Mouse (Mus musculus): Measurements from ENCODE around the gene Sdhb. TPM values are rescaled to one million over a fixed set of nuclear protein-coding genes. Genes with fewer than 3 reads are reported as not detected.

Gene Sdhb
- polyA plus RNA-seq, 2 experiments = 175 to 381 TPM

GRCm38 (mm10) chr4:140944961-140945442 is 16.0 kb upstream of the Sdhb start:
- no peak overlapping the region for H3K27ac ChIP-seq (replicated peaks; ENCODE audit: low read depth, low read length)
- H3K4me1 ChIP-seq (ENCODE audit: control insufficient read depth, insufficient read depth, low read length) = no peaks in the 10 kb centered on the region
- no peak overlapping the region for H3K9ac ChIP-seq (ENCODE audit: low read depth, low read length, severe bottlenecking)
- WGBS = 83% methylated on average over 5 of the region's 5 CpGs
- no peak overlapping the region for H3K4me3 ChIP-seq (replicated peaks; ENCODE audit: low read length)
- ATAC-seq (ENCODE audit: low FRiP score, low read depth) (no peak), DNase-seq (ENCODE audit: low spot score) (no peak)
- no peaks in the 10 kb centered on the region for H3K36me3 ChIP-seq (ENCODE audit: control insufficient read depth, insufficient read depth, low read length)
- no peak for TF ChIP-seq POLR2A (IDR thresholded peaks at IDR 0.05; ENCODE audit: borderline replicate concordance, extremely low read depth, insufficient read depth, insufficient read length)
- no peaks in the 10 kb centered on the region for H3K9me3 ChIP-seq (ENCODE audit: control insufficient read depth, low read length)
- no peaks in the 10 kb centered on the region for H3K27me3 ChIP-seq (ENCODE audit: control insufficient read depth, insufficient read depth, low read length)
- no peak overlapping the region for H3K4me2 ChIP-seq (replicated peaks; ENCODE audit: low read depth, low read length, severe bottlenecking)

DNA sequence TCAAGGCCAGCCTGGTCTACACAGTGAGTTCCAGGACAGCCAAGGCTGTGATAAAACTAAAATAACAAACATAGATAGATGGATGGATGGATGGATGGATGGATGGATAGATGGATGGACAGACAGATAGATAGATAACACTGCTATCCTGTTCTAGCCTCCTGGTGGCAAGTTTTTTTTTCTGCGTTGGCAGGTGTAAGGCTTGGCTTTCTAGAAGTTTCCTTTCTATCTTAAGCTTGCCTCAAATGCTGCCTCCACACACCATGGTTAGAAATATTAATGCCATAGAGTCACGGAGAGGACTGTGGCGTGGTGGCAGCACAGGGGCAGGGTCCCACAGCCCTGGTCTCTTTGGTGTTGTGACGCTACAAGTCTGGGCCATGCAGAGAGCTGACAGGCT is 15.4 kb upstream of the Sdhb start:
- H3K27me3 ChIP-seq (ENCODE audit: control insufficient read depth, insufficient read depth, low read length) = no peaks in the 10 kb centered on the region
- H3K36me3 ChIP-seq (ENCODE audit: control insufficient read depth, insufficient read depth, low read length) = no peaks in the 10 kb centered on the region
- no peak for TF ChIP-seq POLR2A (IDR thresholded peaks at IDR 0.05; ENCODE audit: borderline replicate concordance, extremely low read depth, insufficient read depth, insufficient read length)
- DNase-seq (ENCODE audit: low spot score) = no peak
- WGBS = 93% methylated on average over 4 of the region's 4 CpGs
- ATAC-seq (ENCODE audit: low FRiP score, low read depth) = no peak
- H3K27ac ChIP-seq (replicated peaks; ENCODE audit: low read depth, low read length) = no peak overlapping the region
- no peak overlapping the region for H3K4me3 ChIP-seq (replicated peaks; ENCODE audit: low read length)
- H3K4me2 ChIP-seq (replicated peaks; ENCODE audit: low read depth, low read length, severe bottlenecking) = no peak overlapping the region
- H3K9me3 ChIP-seq (ENCODE audit: control insufficient read depth, low read length) = no peaks in the 10 kb centered on the region
- no peak overlapping the region for H3K9ac ChIP-seq (ENCODE audit: low read depth, low read length, severe bottlenecking)
- no peaks in the 10 kb centered on the region for H3K4me1 ChIP-seq (ENCODE audit: control insufficient read depth, insufficient read depth, low read length)

- H3K4me1 ChIP-seq (ENCODE audit: control insufficient read depth, insufficient read depth, low read length) = no peaks in the 10 kb centered on the region
- H3K9me3 ChIP-seq (ENCODE audit: control insufficient read depth, low read length) = no peaks in the 10 kb centered on the region
- no peak for TF ChIP-seq POLR2A (IDR thresholded peaks at IDR 0.05; ENCODE audit: borderline replicate concordance, extremely low read depth, insufficient read depth, insufficient read length)
- no peak overlapping the region for H3K4me2 ChIP-seq (replicated peaks; ENCODE audit: low read depth, low read length, severe bottlenecking)
- H3K36me3 ChIP-seq (ENCODE audit: control insufficient read depth, insufficient read depth, low read length) = no peaks in the 10 kb centered on the region
- DNase-seq (ENCODE audit: low spot score) = no peak
- ATAC-seq (ENCODE audit: low FRiP score, low read depth) = no peak
- H3K9ac ChIP-seq (ENCODE audit: low read depth, low read length, severe bottlenecking) = no peak overlapping the region
- H3K27ac ChIP-seq (replicated peaks; ENCODE audit: low read depth, low read length) = no peak overlapping the region
- H3K4me3 ChIP-seq (replicated peaks; ENCODE audit: low read length) = no peak overlapping the region
- 75% methylated on average over 4 of the region's 4 CpGs for WGBS
- H3K27me3 ChIP-seq (ENCODE audit: control insufficient read depth, insufficient read depth, low read length) = no peaks in the 10 kb centered on the region
Observed at GRCm38 (mm10) chr4:140946048-140946447, 15.0 kb upstream of the Sdhb start.

- Histone ChIP-seq H3K27me3 (ENCODE audit: control insufficient read depth, insufficient read depth, low read length) (no peaks in the 10 kb centered on the region), H3K36me3 (ENCODE audit: control insufficient read depth, insufficient read depth, low read length) (no peaks in the 10 kb centered on the region), H3K27ac (replicated peaks; ENCODE audit: low read depth, low read length) (no peak overlapping the region), H3K9ac (ENCODE audit: low read depth, low read length, severe bottlenecking) (no peak overlapping the region), H3K4me1 (ENCODE audit: control insufficient read depth, insufficient read depth, low read length) (no peaks in the 10 kb centered on the region), H3K4me2 (replicated peaks; ENCODE audit: low read depth, low read length, severe bottlenecking) (no peak overlapping the region), H3K4me3 (replicated peaks; ENCODE audit: low read length) (no peak overlapping the region), H3K9me3 (ENCODE audit: control insufficient read depth, low read length) (no peaks in the 10 kb centered on the region)
- WGBS = 68% methylated on average over 14 of the region's 14 CpGs
- ATAC-seq (ENCODE audit: low FRiP score, low read depth) = no peak
- no peak for TF ChIP-seq POLR2A (IDR thresholded peaks at IDR 0.05; ENCODE audit: borderline replicate concordance, extremely low read depth, insufficient read depth, insufficient read length)
- no peak for DNase-seq (ENCODE audit: low spot score)
Observed at GRCm38 (mm10) chr4:140946580-140947205, 14.3 kb upstream of the Sdhb start.

- no peaks in the 10 kb centered on the region for H3K27me3 ChIP-seq (ENCODE audit: control insufficient read depth, insufficient read depth, low read length)
- H3K9ac ChIP-seq (ENCODE audit: low read depth, low read length, severe bottlenecking) = no peak overlapping the region
- DNase-seq (ENCODE audit: low spot score) = no peak
- no peaks in the 10 kb centered on the region for H3K9me3 ChIP-seq (ENCODE audit: control insufficient read depth, low read length)
- no peak overlapping the region for H3K4me3 ChIP-seq (replicated peaks; ENCODE audit: low read length)
- no peaks in the 10 kb centered on the region for H3K36me3 ChIP-seq (ENCODE audit: control insufficient read depth, insufficient read depth, low read length)
- no peak for TF ChIP-seq POLR2A (IDR thresholded peaks at IDR 0.05; ENCODE audit: borderline replicate concordance, extremely low read depth, insufficient read depth, insufficient read length)
- H3K4me2 ChIP-seq (replicated peaks; ENCODE audit: low read depth, low read length, severe bottlenecking) = no peak overlapping the region
- no peak overlapping the region for H3K27ac ChIP-seq (replicated peaks; ENCODE audit: low read depth, low read length)
- 79% methylated on average over 12 of the region's 12 CpGs for WGBS
- ATAC-seq (ENCODE audit: low FRiP score, low read depth) = no peak
- H3K4me1 ChIP-seq (ENCODE audit: control insufficient read depth, insufficient read depth, low read length) = no peaks in the 10 kb centered on the region
Observed at GRCm38 (mm10) chr4:140947487-140948440, 13.2 kb upstream of the Sdhb start.
